Comparison of ENCODE assay signal across 8 mouse cellular contexts in the genomic region with DNA sequence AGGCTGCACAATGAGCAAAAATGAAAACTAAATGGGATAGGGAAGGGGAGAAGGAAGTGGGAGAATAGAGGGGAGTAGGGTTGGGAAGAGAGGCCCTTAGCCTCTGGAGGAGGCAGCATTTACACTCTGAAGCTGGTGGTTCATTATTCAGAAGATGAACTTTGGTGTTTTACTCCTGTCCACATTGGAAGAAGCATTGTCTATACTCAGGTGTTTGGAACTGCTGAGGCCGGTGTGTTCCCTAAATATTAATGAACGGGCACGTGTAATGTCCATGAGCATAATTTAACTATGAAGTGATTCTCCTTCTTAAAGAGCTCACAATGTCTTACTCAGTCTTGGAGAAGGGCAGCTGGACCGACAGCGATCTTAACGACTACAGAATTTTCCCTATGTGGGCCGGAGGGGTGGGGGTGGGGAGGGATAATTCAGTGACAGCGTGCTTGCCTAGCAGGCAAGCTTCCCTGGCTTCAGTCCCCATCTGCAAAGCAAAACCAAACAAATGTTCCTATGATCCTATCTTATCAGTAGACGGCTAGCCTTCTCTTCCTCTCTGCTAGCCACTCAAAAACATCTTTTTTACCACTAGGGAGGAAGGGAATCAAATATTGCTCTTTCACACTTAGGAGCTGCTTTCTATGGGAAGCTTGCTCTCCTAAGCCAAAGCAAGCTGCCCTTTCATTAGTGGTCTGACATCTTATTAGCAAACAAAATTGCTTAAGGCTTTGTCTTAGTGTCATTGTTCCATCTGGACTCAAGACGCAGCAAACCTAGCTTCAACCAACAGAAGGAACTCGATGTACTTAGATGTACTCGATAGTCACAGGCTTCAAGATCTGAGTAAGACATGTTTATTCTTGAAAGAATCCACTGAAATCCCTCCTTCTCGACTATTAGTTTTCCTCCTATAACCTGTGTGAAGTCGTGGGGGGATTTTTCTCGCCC. TPM values are rescaled to one million over a fixed set of nuclear protein-coding genes. Genes with fewer than 3 reads are reported as not detected.
DNase-seq lines count a peak whose midpoint lies in the region; ATAC-seq and TF ChIP-seq lines count a peak whose summit lies in the region.

No protein-coding gene starts in this region.

- in situ Hi-C loops in ES-E14 (cut with MboI; ENCODE audit: low sequenced_read_pairs in 2 of 2, unreplicated experiment in 2 of 2) = no loop called here

- peak overlapping the region; percentile 63 for H3K4me3 ChIP-seq in heart, embryonic 11.5 days (ENCODE audit: low read depth, low read length)
- H3K4me3 ChIP-seq in ES-E14 (ENCODE audit: insufficient read depth in 1 of 2, low read depth in 1 of 2, low read length in 2 of 2, poor library complexity in 1 of 2, severe bottlenecking in 1 of 2) = peak overlapping the region in 1 of 2 experiments; percentile 69; a peak in 1 of 4 replicates
- peak overlapping the region; percentile 47 for H3K4me3 ChIP-seq in hindbrain, embryonic 12.5 days

- no peaks in the 10 kb centered on the region for H3K27me3 ChIP-seq in heart, embryonic 11.5 days (ENCODE audit: control insufficient read depth, insufficient read depth, low read length)
- H3K27me3 ChIP-seq in hindbrain, embryonic 12.5 days = no peaks in the 10 kb centered on the region

- peaks cover 14% of the 10 kb centered on the region for H3K4me1 ChIP-seq in heart, embryonic 11.5 days (ENCODE audit: control insufficient read depth, insufficient read depth, low read length)
- H3K4me1 ChIP-seq in ES-E14 (ENCODE audit: control insufficient read depth in 2 of 2, insufficient read depth in 2 of 2, low read length in 2 of 2, poor library complexity in 1 of 2) = peaks cover 1 to 9% of the 10 kb centered on the region in 2 experiments; a peak in 2 of 4 replicates
- H3K4me1 ChIP-seq in hindbrain, embryonic 12.5 days = peaks cover 6% of the 10 kb centered on the region

- no peak for ATAC-seq in heart, embryonic 11.5 days (replicated peaks; ENCODE audit: insufficient number of reproducible peaks, low FRiP score, low TSS enrichment)
- no peak for ATAC-seq in hindbrain, embryonic 12.5 days (ENCODE audit: low FRiP score)

- H3K9ac ChIP-seq in heart, embryonic 11.5 days (ENCODE audit: low read depth, low read length) = peak overlapping the region; percentile 84
- H3K9ac ChIP-seq in ES-E14 (ENCODE audit: insufficient read depth, low read depth, low read length, poor library complexity, severe bottlenecking) = no peak overlapping the region; the same call in 1 of the 2 replicates
- peak overlapping the region; percentile 58; the same call in 1 of the 2 replicates for H3K9ac ChIP-seq in hindbrain, embryonic 12.5 days

- H3K27ac ChIP-seq in heart, embryonic 11.5 days (ENCODE audit: low read depth, low read length) = peak overlapping the region; percentile 94
- H3K27ac ChIP-seq in ES-E14 (ENCODE audit: insufficient read depth, low read depth, low read length, poor library complexity, severe bottlenecking) = peak overlapping the region; percentile 96; the same call in 1 of the 2 replicates
- 0 out of 2 replicates have a peak overlapping the region, but pooled peaks have one; percentile 12 for H3K27ac ChIP-seq in hindbrain, embryonic 12.5 days

- no peaks in the 10 kb centered on the region for H3K36me3 ChIP-seq in heart, embryonic 11.5 days (ENCODE audit: control insufficient read depth, insufficient read depth, low read length)
- H3K36me3 ChIP-seq in ES-E14 (ENCODE audit: control insufficient read depth, insufficient read depth, low read length, poor library complexity, severe bottlenecking) = no peaks in the 10 kb centered on the region
- no peaks in the 10 kb centered on the region for H3K36me3 ChIP-seq in hindbrain, embryonic 12.5 days

- 23% methylated on average over 15 of the region's 15 CpGs for WGBS in heart, embryonic 11.5 days (ENCODE audit: insufficient replicate concordance)
- 37% methylated on average over 15 of the region's 15 CpGs for WGBS in hindbrain, embryonic 12.5 days

- H3K4me2 ChIP-seq in heart, embryonic 11.5 days = peak overlapping the region; percentile 78
- peak overlapping the region; percentile 61 for H3K4me2 ChIP-seq in hindbrain, embryonic 12.5 days (replicated peaks)

- DNase-seq in heart, adult 11 months = no peak
- DNase-seq in ES-E14 (ENCODE audit: low read depth, low spot score) = no peak
- peak; percentile 33 for DNase-seq in lung, postnatal 36 days
- no peak for DNase-seq in natural killer cell, adult 2 months (ENCODE audit: low spot score in 2 of 2)
- DNase-seq in cerebellum, adult 11-12 months = no peak
- DNase-seq in layer of hippocampus, postnatal 25 days (ENCODE audit: extremely low spot score in 1 of 2, low spot score in 1 of 2) = no peak

- H3K9me3 ChIP-seq in heart, embryonic 11.5 days (replicated peaks; ENCODE audit: control insufficient read depth, low read length) = no peaks in the 10 kb centered on the region
- H3K9me3 ChIP-seq in ES-E14 (ENCODE audit: control insufficient read depth, insufficient read depth, low read depth, low read length) = no peaks in the 10 kb centered on the region
- H3K9me3 ChIP-seq in hindbrain, embryonic 12.5 days (replicated peaks) = no peaks in the 10 kb centered on the region

TF ChIP-seq in ES-E14, 5 proteins besides CTCF, POLR2A, EP300 and RAD21:
- TF ChIP-seq MAFK (IDR thresholded peaks at IDR 0.05; ENCODE audit: insufficient read depth, low read depth, low read length) (no peak), CHD2 (IDR thresholded peaks at IDR 0.05; ENCODE audit: low read depth, low read length) (no peak), ZC3H11A (IDR thresholded peaks at IDR 0.05; ENCODE audit: borderline replicate concordance, low read depth, low read length) (no peak), HCFC1 (IDR thresholded peaks at IDR 0.05; ENCODE audit: borderline replicate concordance, insufficient read depth, low read length) (no peak), ZNF384 (IDR thresholded peaks at IDR 0.05; ENCODE audit: low read depth, low read length) (no peak)
TF ChIP-seq in ES-E14: peak in this region for 0.

RNA-seq across cellular contexts. Expression of a gene that starts 14.5 kb away (rescaled TPM):
- polyA plus RNA-seq in heart, embryonic 11.5 days (2014; fragmentation: Nextera tagmentation; extraction: Ambion mirVana) = 38.7 and 42.4 TPM in 2 replicates
- 38.2 and 45.1 TPM in 2 replicates for total RNA-seq in ES-E14 (2012; rRNA removed)
- 40.9 and 42.8 TPM in 2 replicates for polyA plus RNA-seq in hindbrain, embryonic 12.5 days (2016; fragmentation: Nextera tagmentation; extraction: Ambion mirVana)
- total RNA-seq in layer of hippocampus, postnatal 25 days (2021) = 10 to 100 TPM; 81.8 to 84.1 TPM

Comparison
In these comparisons a context has a peak if more than half of its experiments do, and no peak if none do; other contexts are left out.
1. H3K27ac ChIP-seq: peak in every context shown above with its lines; median percentile 96 in ES-E14; 94 in heart, embryonic 11.5 days; 12 in hindbrain, embryonic 12.5 days.